Mouse (Mus musculus): ENCODE results near the gene Ankrd2. TPM values are rescaled to one million over a fixed set of nuclear protein-coding genes. Genes with fewer than 3 reads are reported as not detected.
"Not testable (repeated sequence)": the region's sequence is repeated elsewhere in the genome, so short reads cannot be mapped to it uniquely, and the experiment has no call there.

Gene Ankrd2
- polyA plus RNA-seq, 1 experiment from 2014 or later = 0.18 TPM

DNA sequence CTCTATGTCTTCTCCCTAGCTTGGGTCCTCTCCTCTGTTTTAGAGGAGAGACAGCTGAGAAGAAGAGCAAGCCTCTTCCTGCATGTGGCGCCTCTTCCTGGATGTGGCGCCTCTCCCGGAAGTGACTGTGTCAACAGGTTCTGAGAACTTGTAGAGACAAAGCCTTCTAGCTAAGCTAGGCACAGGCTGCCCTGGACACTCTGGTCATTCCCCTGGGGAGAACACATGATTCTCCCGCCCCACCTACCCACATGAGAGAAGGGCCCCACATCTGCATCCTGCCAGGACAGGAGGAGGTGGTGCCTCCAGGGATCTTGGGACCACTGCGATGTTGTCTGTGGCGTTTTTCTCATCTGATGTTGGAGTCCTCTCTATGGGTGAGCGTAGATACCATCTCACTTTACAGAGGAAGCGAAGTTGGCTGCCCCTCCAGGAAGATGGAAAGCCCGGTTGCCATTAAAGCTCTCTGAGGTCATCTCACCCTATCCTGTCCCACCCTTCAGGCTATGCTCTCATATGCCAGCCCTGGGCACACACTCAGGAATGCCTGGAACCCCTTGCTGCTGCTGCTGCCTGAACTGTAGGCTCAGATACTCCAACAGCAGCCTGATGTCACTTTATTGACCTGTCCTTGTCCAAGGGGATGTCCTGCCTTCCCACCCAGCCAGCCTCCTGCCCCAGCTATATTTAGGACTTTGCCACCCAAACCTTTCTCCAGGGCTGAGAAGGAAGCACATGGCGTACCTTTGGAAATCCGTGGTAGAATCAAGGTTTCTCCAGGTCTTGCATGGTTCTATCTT lies 32.8 kb downstream of the Ankrd2 start:
- Histone ChIP-seq H3K36me3 (no peaks in the 10 kb centered on the region), H3K27ac (no peak overlapping the region), H3K4me1 (replicated peaks) (no peaks in the 10 kb centered on the region), H3K27me3 (replicated peaks) (no peaks in the 10 kb centered on the region), H3K9me3 (no peaks in the 10 kb centered on the region), H3K9ac (no peak overlapping the region), H3K4me3 (replicated peaks) (no peak overlapping the region), H3K4me2 (replicated peaks) (no peak overlapping the region)
- 81% methylated on average over 11 of the region's 11 CpGs for WGBS
- ATAC-seq = no peak

DNA sequence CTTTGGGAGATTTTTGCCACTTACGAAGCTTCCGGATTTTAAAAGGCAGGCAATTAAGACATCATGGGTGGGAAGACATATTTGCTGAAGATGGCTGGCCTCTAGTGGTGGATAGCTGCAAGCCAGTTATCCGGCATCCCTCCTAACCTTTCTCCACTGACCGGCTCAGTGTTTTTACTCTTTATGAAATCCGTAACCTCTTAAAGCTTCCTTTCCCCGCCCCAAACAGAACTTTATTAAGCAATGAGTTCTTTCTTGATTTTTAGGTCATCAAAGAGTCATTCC lies 33.4 kb downstream of the Ankrd2 start:
- H3K9ac ChIP-seq = no peak overlapping the region
- no peaks in the 10 kb centered on the region for H3K4me1 ChIP-seq (replicated peaks)
- H3K4me2 ChIP-seq (replicated peaks) = no peak overlapping the region
- H3K27me3 ChIP-seq (replicated peaks) = no peaks in the 10 kb centered on the region
- ATAC-seq = no peak
- H3K9me3 ChIP-seq = no peaks in the 10 kb centered on the region
- no peak overlapping the region for H3K27ac ChIP-seq
- H3K36me3 ChIP-seq = no peaks in the 10 kb centered on the region
- 50% methylated on average over 6 of the region's 6 CpGs for WGBS
- no peak overlapping the region for H3K4me3 ChIP-seq (replicated peaks)

DNA sequence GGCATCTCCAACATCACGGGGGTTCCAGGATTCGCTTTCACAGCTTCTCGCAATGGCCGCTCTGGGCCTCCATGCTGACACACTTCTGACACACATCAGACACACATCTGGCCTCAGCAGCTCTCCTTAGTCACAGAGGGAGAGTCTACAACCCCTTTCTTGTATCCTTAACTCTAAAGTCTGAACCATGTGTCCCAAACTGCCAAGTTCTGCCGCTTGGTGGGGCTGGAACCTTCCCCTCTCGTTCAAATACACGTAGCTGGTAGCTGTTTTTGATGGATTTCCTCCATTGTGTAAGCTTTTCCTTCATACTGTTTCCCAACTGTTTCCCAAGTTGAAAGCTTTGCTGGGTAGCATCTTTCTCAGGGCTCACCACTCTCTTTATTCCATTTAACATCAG lies 35.4 kb downstream of the Ankrd2 start:
- no peak for ATAC-seq
- no peak overlapping the region for H3K27ac ChIP-seq
- no peaks in the 10 kb centered on the region for H3K36me3 ChIP-seq
- WGBS = 69% methylated on average over 7 of the region's 7 CpGs
- no peak overlapping the region for H3K9ac ChIP-seq
- no peaks in the 10 kb centered on the region for H3K9me3 ChIP-seq
- H3K4me1 ChIP-seq (replicated peaks) = no peaks in the 10 kb centered on the region
- no peak overlapping the region for H3K4me2 ChIP-seq (replicated peaks)
- H3K4me3 ChIP-seq (replicated peaks) = no peak overlapping the region
- no peaks in the 10 kb centered on the region for H3K27me3 ChIP-seq (replicated peaks)

DNA sequence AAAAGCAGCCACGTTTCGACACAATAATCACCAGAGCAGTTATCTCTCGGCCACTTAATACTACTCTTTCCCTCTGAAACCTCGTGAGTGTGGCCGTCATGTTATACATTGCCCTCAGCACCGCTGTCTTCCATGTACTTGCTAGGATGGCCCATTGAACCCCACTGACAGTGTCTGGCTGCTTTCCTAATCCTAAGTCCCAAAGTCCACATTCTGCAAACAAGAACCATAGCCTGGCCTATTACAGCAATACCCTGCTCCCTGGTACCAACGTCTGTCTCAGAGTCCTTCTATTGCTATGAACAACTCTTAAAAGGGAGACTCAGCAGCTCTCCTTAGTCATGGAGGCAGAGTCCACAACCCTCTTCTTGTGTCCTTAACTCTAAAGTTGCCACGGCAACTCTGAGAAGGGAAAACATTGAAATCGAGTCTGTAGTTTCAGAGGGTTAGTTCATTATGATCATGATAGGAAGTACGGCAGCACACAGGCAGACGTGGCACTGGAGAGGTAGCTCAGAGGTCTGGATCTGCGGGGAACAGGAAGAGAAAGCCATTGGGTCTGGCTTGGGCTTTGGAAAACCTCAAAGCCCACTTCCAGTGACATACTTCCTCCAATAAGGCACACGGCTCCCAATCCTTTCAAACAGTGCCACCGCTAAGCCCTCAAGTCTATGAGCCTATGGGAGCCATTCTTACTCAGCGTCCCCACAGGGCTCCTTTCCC lies 36.2 kb downstream of the Ankrd2 start:
- no peaks in the 10 kb centered on the region for H3K36me3 ChIP-seq
- H3K9ac ChIP-seq = no peak overlapping the region
- peak overlapping the region; percentile 48 for H3K27ac ChIP-seq
- WGBS = 74% methylated on average over 15 of the region's 15 CpGs
- H3K4me3 ChIP-seq (replicated peaks) = no peak overlapping the region
- no peaks in the 10 kb centered on the region for H3K9me3 ChIP-seq
- H3K4me1 ChIP-seq (replicated peaks) = no peaks in the 10 kb centered on the region
- H3K27me3 ChIP-seq (replicated peaks) = no peaks in the 10 kb centered on the region
- H3K4me2 ChIP-seq (replicated peaks) = no peak overlapping the region
- ATAC-seq = peak; percentile 90

DNA sequence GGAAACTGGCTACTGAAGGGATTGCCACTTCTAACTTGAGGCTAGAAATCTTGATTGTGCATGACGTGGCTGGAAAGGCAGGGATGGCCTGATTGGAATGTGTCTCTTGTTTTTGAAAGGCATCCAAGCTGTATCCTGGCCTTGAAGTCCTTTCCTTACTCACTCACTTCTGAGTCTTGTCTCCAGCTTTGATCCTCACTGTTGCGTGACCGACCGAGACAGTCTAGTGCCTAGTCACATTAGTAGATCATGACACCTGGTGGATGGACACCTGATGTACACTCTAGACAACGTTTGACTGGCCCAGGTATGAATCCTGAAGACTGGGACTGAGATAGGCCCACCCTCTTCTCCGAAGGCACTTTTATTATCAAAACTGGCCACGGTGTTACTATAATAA lies 37.0 kb downstream of the Ankrd2 start:
- no peak overlapping the region for H3K4me3 ChIP-seq (replicated peaks)
- no peak overlapping the region for H3K9ac ChIP-seq
- H3K9me3 ChIP-seq = no peaks in the 10 kb centered on the region
- peak; percentile 34; the same call in 1 of the 2 replicates for ATAC-seq
- no peaks in the 10 kb centered on the region for H3K27me3 ChIP-seq (replicated peaks)
- H3K4me1 ChIP-seq (replicated peaks) = no peaks in the 10 kb centered on the region
- no peak overlapping the region for H3K27ac ChIP-seq
- 73% methylated on average over 7 of the region's 7 CpGs for WGBS
- H3K4me2 ChIP-seq (replicated peaks) = no peak overlapping the region
- H3K36me3 ChIP-seq = no peaks in the 10 kb centered on the region

DNA sequence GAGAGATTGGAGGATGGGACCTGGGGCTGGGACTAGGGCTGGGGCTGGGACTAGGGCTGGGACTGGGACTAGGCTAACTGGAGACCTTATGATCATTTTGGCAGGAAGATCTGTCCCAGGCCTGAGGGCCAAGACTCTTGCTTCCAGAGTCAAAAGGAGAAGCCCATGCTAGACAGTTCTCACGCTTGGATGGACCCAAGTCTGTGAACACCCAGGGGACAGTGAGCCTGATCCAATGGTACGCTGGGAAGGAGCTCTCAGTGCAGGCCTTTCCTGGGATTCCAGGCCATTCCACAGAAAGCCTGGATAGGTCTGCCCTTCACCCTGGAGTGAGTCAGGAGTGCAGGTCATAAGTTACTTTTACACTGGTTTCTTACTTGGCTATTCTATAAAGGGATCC lies 39.3 kb downstream of the Ankrd2 start:
- WGBS = 92% methylated on average over 2 of the region's 2 CpGs
- no peak overlapping the region for H3K4me2 ChIP-seq (replicated peaks)
- H3K9ac ChIP-seq = no peak overlapping the region

DNA sequence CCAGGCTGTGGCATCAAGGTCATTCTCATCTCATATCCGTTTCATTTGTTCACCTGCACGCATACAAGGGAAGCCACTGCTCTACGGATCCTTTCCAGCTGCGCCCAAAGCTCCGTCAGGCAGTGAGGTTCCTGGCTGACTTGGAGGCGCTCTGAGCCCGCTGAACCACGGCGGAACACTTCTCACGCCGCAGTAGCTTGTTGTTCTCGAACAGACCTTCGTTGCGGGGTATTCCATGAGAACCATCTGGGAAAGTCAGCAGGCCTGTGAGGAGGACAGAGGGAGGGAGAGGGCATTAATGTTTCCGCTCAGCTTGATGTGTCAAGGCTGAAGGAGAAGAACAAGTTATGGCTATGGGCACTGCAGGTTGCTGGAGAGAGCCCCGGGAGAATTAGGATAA lies 40.2 kb downstream of the Ankrd2 start:
- H3K9me3 ChIP-seq = no peaks in the 10 kb centered on the region
- H3K36me3 ChIP-seq = no peaks in the 10 kb centered on the region
- H3K4me1 ChIP-seq (replicated peaks) = no peaks in the 10 kb centered on the region
- ATAC-seq = no peak
- no peak overlapping the region for H3K4me3 ChIP-seq (replicated peaks)
- H3K9ac ChIP-seq = no peak overlapping the region
- no peak overlapping the region for H3K27ac ChIP-seq
- H3K4me2 ChIP-seq (replicated peaks) = no peak overlapping the region
- H3K27me3 ChIP-seq (replicated peaks) = no peaks in the 10 kb centered on the region
- WGBS = 89% methylated on average over 16 of the region's 16 CpGs

More for the DNA sequence above, 39.3 kb downstream of the Ankrd2 start:
- H3K36me3 ChIP-seq = no peaks in the 10 kb centered on the region
- no peak overlapping the region for H3K27ac ChIP-seq
- H3K4me3 ChIP-seq (replicated peaks) = no peak overlapping the region
- H3K9me3 ChIP-seq = no peaks in the 10 kb centered on the region
- H3K27me3 ChIP-seq (replicated peaks) = no peaks in the 10 kb centered on the region
- ATAC-seq = no peak
- H3K4me1 ChIP-seq (replicated peaks) = no peaks in the 10 kb centered on the region

DNA sequence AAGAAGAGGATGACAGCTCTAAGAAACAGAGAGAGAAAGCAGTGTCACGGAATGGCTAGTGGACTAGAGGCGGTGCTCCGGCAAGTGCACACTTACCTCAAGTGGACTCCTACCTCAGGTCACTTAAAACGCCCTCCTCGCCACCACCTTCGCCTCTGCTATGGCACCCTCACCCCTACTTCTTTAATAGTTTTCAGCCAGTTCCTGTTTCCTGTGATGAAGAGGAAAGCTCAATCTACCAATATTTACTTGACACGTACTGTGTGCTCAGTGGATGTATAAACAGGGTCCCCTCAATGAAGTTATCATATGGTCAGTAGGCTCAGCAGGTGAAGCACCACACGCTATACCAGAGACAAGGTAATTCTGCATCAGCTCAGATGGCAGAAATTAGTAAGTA lies 42.8 kb downstream of the Ankrd2 start:
- 90% methylated on average over 8 of the region's 8 CpGs for WGBS
- Histone ChIP-seq H3K4me1 (replicated peaks) (no peaks in the 10 kb centered on the region), H3K9me3 (no peaks in the 10 kb centered on the region), H3K4me3 (replicated peaks) (no peak overlapping the region), H3K4me2 (replicated peaks) (no peak overlapping the region), H3K36me3 (no peaks in the 10 kb centered on the region), H3K9ac (no peak overlapping the region), H3K27ac (no peak overlapping the region), H3K27me3 (replicated peaks) (no peaks in the 10 kb centered on the region)
- no peak for ATAC-seq

DNA sequence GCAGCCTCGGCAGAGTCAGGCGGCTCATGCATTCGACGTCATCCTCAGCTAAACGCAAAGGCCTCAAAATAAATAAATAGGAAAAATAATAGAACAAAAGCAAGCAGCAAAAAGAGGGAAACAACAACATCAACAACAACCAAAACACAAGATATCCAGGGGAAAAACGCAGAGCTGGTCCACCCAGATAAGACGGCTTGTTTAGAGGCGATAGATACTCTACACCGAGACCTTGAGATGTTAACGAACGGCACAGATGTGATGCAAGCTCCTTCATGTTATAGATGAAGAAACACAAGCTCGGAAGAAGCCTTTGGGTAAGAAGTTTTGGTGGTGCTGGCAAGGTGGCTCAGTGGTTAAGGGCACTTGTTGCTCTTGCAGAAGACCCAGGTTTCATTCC lies 43.2 kb downstream of the Ankrd2 start:
- 94% methylated on average over 12 of the region's 12 CpGs for WGBS
- H3K27ac ChIP-seq = no peak overlapping the region
- no peak overlapping the region for H3K9ac ChIP-seq
- no peak for ATAC-seq
- no peaks in the 10 kb centered on the region for H3K4me1 ChIP-seq (replicated peaks)
- H3K36me3 ChIP-seq = no peaks in the 10 kb centered on the region
- H3K9me3 ChIP-seq = no peaks in the 10 kb centered on the region
- no peaks in the 10 kb centered on the region for H3K27me3 ChIP-seq (replicated peaks)
- no peak overlapping the region for H3K4me2 ChIP-seq (replicated peaks)
- H3K4me3 ChIP-seq (replicated peaks) = no peak overlapping the region

DNA sequence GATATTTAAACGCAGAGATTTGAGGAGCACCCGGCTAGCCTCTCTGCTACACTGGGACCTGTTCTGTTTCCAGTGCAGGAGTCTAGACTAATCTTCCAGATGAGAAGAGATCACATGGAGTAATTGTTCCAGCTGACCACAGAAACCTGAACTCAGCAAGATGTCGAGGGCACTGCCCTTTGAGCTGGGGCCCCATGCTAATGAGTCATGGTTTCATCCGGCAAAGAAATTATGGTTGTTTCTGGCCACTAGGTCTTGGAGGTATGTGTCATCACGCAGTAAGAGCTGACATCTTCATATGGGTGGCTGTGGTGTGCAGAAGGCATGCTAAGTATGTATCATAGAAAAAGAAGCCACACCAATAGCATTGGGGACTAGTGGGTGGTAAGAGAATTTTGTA lies 44.1 kb downstream of the Ankrd2 start:
- H3K4me2 ChIP-seq (replicated peaks) = no peak overlapping the region
- ATAC-seq = peak; percentile 75
- no peak overlapping the region for H3K27ac ChIP-seq
- H3K27me3 ChIP-seq (replicated peaks) = no peaks in the 10 kb centered on the region
- no peak overlapping the region for H3K4me3 ChIP-seq (replicated peaks)
- H3K9ac ChIP-seq = no peak overlapping the region
- no peaks in the 10 kb centered on the region for H3K36me3 ChIP-seq
- 75% methylated on average over 5 of the region's 5 CpGs for WGBS
- H3K4me1 ChIP-seq (replicated peaks) = no peaks in the 10 kb centered on the region
- H3K9me3 ChIP-seq = no peaks in the 10 kb centered on the region

DNA sequence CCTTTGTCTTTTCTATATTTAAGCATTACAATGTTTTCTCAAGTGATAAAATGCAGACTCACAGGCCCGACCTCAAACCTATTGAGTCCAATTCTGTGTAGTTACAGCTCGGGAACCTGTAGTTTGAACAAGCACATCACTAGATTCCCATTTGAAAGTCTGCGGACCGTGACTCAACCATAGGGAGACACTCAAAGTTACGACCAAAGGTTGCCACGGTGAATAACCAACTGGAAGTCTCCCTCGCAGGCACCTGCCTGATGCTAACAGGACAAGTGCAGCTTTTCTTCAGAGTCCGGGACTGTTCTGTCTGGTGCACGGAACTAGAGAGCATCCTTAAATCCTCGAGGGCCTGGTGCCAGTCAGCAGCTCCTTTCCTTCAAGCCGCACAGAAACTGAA lies 44.7 kb downstream of the Ankrd2 start:
- no peak overlapping the region for H3K4me3 ChIP-seq (replicated peaks)
- no peak overlapping the region for H3K9ac ChIP-seq
- no peak overlapping the region for H3K4me2 ChIP-seq (replicated peaks)
- H3K27ac ChIP-seq = no peak overlapping the region
- 87% methylated on average over 11 of the region's 11 CpGs for WGBS
- no peak for ATAC-seq
- H3K36me3 ChIP-seq = no peaks in the 10 kb centered on the region
- no peaks in the 10 kb centered on the region for H3K9me3 ChIP-seq
- H3K27me3 ChIP-seq (replicated peaks) = no peaks in the 10 kb centered on the region
- H3K4me1 ChIP-seq (replicated peaks) = no peaks in the 10 kb centered on the region; the same call in 1 of the 2 replicates

DNA sequence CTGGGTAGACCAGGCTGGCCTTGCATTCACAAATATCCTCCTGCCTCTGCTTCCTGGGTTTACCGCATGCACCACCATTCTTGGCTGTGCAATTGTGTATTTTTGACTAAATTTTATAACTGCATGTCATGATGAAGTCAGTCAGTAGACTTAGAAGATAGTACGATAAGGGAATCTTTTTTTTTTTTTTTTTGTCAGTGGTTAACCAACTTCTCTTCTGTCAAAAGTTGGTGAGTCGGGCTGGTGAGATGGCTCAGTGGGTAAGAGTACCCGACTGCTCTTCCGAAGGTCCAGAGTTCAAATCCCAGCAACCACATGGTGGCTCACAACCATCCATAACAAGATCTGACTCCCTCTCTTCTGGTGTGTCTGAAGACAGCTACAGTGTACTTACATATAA lies 45.8 kb downstream of the Ankrd2 start:
- H3K4me3 ChIP-seq (replicated peaks); H3K4me1 ChIP-seq (replicated peaks); H3K9ac ChIP-seq; H3K36me3 ChIP-seq; H3K9me3 ChIP-seq; H3K27ac ChIP-seq; ATAC-seq; H3K4me2 ChIP-seq (replicated peaks); H3K27me3 ChIP-seq (replicated peaks): not testable (repeated sequence)
- WGBS = 89% methylated on average over 5 of the region's 5 CpGs

DNA sequence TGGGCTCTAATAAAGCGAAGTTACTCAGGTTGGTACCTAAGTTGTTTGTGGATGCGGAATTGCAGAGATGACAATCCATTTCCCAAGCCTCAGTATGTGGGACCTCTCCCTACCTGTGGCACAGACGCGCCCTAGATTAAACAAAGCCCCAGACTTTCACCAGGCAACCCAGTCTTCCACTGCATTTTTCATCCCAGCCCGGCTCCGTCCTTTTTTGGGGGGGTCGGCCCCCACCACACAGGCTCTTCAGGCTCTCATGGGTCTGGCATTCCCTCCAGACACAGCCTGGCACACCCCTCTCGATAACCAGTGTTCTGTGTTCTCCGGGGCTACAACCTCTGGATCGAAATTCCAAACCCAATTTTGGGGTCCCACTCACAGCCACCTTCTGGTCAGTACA lies 49.9 kb downstream of the Ankrd2 start:
- Histone ChIP-seq H3K4me2 (replicated peaks) (peak overlapping the region; percentile 88), H3K27ac (no peak overlapping the region), H3K9me3 (no peaks in the 10 kb centered on the region), H3K36me3 (no peaks in the 10 kb centered on the region), H3K9ac (peak overlapping the region; percentile 51), H3K4me3 (replicated peaks) (peak overlapping the region; percentile 63), H3K4me1 (replicated peaks) (peaks cover 10% of the 10 kb centered on the region), H3K27me3 (replicated peaks) (no peaks in the 10 kb centered on the region)
- 4% methylated on average over 10 of the region's 10 CpGs for WGBS
- ATAC-seq = no peak
